Mouse (Mus musculus) frontal cortex, adult 2 months (tissue): ENCODE data around the gene Fbxw7. TPM values are rescaled to one million over a fixed set of nuclear protein-coding genes. Genes with fewer than 3 reads are reported as not detected.

ENCODE experiments used
- DNase-seq, 2 experiments: peaks; one replicate each; pipeline ENCODE4 v3.0.0; 2022; ENCODE audit warnings: low spot score in 1 of 2; ENCODE audit errors: extremely low spot score in 1 of 2
- polyA plus RNA-seq: library from polyadenylated mRNA; depleted of rRNA; stranded (reverse); fragments of >200 nt; gene quantifications from 2 replicates; pipeline ENCODE4 v1.2.3, GENCODE M21; 2012; rRNA removed

The Fbxw7 gene
- polyA plus RNA-seq, 1 experiment, result 128 TPM

- peak; percentile 77 to 78 for DNase-seq
Observed at GRCm38 (mm10) chr3:85015667-85016066, 200.6 kb downstream of the Fbxw7 start.

DNA sequence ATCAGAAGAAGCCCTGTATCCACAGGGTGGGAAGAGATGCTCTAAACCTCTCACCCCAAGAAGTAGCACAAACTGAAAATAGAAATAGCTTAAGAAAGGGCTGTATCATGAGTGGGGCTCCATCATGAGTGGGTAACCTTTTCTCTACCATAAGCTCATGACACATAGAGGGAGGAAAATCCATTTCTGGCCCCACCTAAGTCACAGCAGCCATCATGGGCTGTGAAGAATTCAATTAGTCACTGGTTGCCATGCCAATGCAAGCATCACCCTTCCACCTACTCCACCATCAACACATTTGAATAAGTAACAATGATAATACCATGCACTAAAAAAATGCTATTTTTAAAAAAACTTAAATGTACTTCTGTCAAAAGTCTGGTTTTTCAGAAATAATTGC is 205.1 kb downstream of the Fbxw7 start:
- DNase-seq, result peak; percentile 80 to 83

GRCm38 (mm10) chr3:85021816-85022215 is 206.7 kb downstream of the Fbxw7 start:
- DNase-seq, result no peak

DNA sequence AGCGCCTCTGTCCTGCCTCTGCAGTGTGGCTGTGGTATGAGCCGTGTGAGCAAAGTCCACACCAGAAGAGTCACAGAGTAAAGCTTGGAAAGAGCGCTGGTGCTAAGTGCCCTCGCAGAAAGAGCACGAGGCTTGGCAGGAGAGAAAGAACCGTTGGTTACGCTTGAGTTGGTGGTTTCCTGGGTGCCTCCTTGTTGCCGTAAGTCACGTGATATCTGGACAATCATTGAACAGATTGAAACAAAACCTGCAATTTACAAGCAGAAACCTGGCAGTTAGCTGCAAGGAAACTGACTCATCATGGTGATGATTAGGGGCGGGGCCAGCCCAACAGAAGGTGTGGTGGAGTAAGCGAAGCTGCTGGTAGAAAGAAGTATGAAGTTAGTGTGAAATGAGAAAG is 207.7 kb downstream of the Fbxw7 start:
- DNase-seq, result no peak

- DNase-seq, result no peak
Observed at GRCm38 (mm10) chr3:85024237-85024636, 209.2 kb downstream of the Fbxw7 start.

DNA sequence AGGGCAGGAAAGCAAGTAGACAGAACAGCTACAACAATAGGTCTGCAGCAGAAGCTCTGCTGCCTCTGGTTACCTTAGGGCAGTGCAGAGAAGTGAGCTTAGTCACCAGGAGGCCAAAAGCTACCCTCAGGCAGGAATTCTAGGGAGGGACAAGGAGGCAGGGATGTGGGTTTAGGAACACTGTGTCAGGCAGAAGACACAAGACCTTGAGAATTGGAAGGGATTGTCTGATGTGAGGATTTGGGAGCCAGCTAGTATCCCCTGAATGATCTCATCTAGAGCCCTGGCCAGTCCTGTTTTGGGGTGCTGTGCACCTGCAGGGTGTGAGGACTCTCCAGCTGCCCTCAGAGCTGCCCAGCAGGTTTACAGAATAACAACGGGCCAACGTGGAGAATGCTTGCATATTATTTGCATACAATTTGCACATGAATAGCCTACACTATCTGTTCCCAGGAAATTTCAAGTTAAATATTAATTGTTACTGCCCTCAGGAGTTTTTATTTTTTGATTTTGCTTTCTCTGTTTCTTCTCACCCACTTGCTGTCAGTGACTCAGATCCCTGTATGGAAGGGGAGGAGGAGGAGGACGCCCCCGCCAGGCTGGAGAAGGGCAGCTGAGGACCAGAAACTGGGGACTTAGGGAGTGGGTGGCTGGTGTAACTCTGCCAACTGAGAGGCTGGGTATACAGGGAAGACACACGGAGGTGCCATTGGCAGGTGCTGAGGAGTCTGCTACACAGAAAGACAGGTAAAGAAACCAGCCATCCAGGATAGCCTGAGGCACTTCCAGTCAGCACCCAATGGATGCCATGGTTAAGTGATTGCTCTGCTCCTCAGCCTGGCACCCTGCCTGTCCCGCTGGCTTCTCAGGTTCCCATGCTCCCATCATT is 210.0 kb downstream of the Fbxw7 start:
- peak; percentile 75 to 83 for DNase-seq

Other genes with a start within 250 kb of the Fbxw7 start
- 16.2 and 17.6 TPM in 2 replicates for gene Arfip1, start 232.6 kb upstream of the Fbxw7 start, polyA plus RNA-seq
- gene Tigd4, start 221.7 kb upstream of the Fbxw7 start, polyA plus RNA-seq, result 0.04 and 0.10 TPM in 2 replicates
- 0.70 and 0.80 TPM in 2 replicates for gene Tmem154, start 149.1 kb upstream of the Fbxw7 start, polyA plus RNA-seq